Mouse (Mus musculus) heart, adult 2 months (tissue): Measurements from ENCODE around the gene Ccdc148.

Experiments
- CTCF ChIP-seq: fragments of 200-600 bp; IDR thresholded peaks from 2 replicates; pipeline ENCODE4 v1.8.1; 2022; ENCODE audit warnings: antibody characterized with exemption, mild to moderate bottlenecking, moderate library complexity
- EP300 ChIP-seq: fragments of 200-500 bp; IDR thresholded peaks from 2 replicates; pipeline ENCODE4 v1.6.1; 2011; ENCODE audit warnings: low read depth, low read length, control low read depth; ENCODE audit not compliant: insufficient read depth
- POLR2A ChIP-seq: fragments of 200-500 bp; IDR thresholded peaks from 2 replicates; pipeline ENCODE4 v1.6.1; 2011; ENCODE audit warnings: mild to moderate bottlenecking, low read depth, low read length, control low read depth; ENCODE audit not compliant: insufficient read depth

GRCm38 (mm10) chr2:59178960-59179359 lies 18.5 kb upstream of the Ccdc148 start:
- TF ChIP-seq EP300: no peak
- TF ChIP-seq CTCF: no peak
- no peak for TF ChIP-seq POLR2A
